Mouse (Mus musculus) midbrain, embryonic 12.5 days (tissue): Measurements from ENCODE around the gene Fam24b. TPM values are rescaled to one million over a fixed set of nuclear protein-coding genes. Genes with fewer than 3 reads are reported as not detected.

Source experiments
- ATAC-seq: fragments of 200-750 bp; cut with Nextera tagmentation; 2 replicates; pipeline ENCODE4 v1.8.0; 2017; ENCODE audit warnings: low read depth, moderate TSS enrichment, moderate library complexity; ENCODE audit not compliant: low FRiP score
- H3K27ac ChIP-seq: fragments of 300-500 bp; sonication (generic); replicated peaks from 2 replicates; pipeline ENCODE4 v1.5.1; 2016; ENCODE audit warnings: mild to moderate bottlenecking
- H3K27me3 ChIP-seq: fragments of 300-500 bp; sonication (generic); 2 replicates; pipeline ENCODE4 v1.6.1; 2016; ENCODE audit warnings: mild to moderate bottlenecking
- H3K36me3 ChIP-seq: fragments of 300-500 bp; sonication (generic); 2 replicates; pipeline ENCODE4 v1.6.1; 2016
- H3K4me1 ChIP-seq: fragments of 300-500 bp; sonication (generic); 2 replicates; pipeline ENCODE4 v1.6.1; 2016
- H3K4me2 ChIP-seq: fragments of 300-500 bp; sonication (generic); replicated peaks from 2 replicates; pipeline ENCODE4 v1.6.1; 2016; ENCODE audit warnings: mild to moderate bottlenecking, moderate library complexity
- H3K4me3 ChIP-seq: fragments of 300-500 bp; sonication (generic); 2 replicates; pipeline ENCODE4 v1.5.1; 2016; ENCODE audit warnings: mild to moderate bottlenecking
- H3K9ac ChIP-seq: fragments of 300-500 bp; sonication (generic); replicated peaks from 2 replicates; pipeline ENCODE4 v1.6.1; 2016; ENCODE audit warnings: mild to moderate bottlenecking, moderate library complexity
- H3K9me3 ChIP-seq: fragments of 300-500 bp; sonication (generic); 2 replicates; pipeline ENCODE4 v1.6.1; 2016; ENCODE audit warnings: mild to moderate bottlenecking
- WGBS: fragments of 180-500 bp; shearing (Covaris S2); methylation state at CpG from one replicate; pipeline ENCODE4 v1.1.7; 2016; 5-methylcytosine and 5-hydroxymethylcytosine counted together
- polyA plus RNA-seq: library from polyadenylated mRNA; unstranded; fragments of >200 nt; fragmentation: Nextera tagmentation; extraction: Ambion mirVana; gene quantifications from 2 replicates; pipeline ENCODE4 v1.2.1, GENCODE M21; 2016

Fam24b gene
- polyA plus RNA-seq = not detected in 2 replicates

- Histone ChIP-seq H3K27ac (no peak within 1 kb of the TSS), H3K9ac (no peak within 1 kb of the TSS), H3K4me1 (no peaks in the 10 kb centered on the region), H3K9me3 (no peaks in the 10 kb centered on the region), H3K4me2 (no peak within 1 kb of the TSS), H3K4me3 (no peak within 1 kb of the TSS), H3K36me3 (no peaks in the 10 kb centered on the region), H3K27me3 (no peaks in the 10 kb centered on the region)
- ATAC-seq = no peak
- 96% methylated on average over 5 of the region's 5 CpGs for WGBS
These were observed at the start of gene Fam24b for GRCm38 (mm10) chr7:131329416-131329815. Gene Fam24b (minus strand): TSS chr7:131329516.

- 75% methylated on average over 9 of the region's 9 CpGs for WGBS
- Histone ChIP-seq H3K27me3 (no peaks in the 10 kb centered on the region), H3K4me2 (peak overlapping the region; percentile 66), H3K9me3 (no peaks in the 10 kb centered on the region), H3K4me1 (peaks cover 6% of the 10 kb centered on the region; the same call in 1 of the 2 replicates), H3K36me3 (no peaks in the 10 kb centered on the region), H3K9ac (peak overlapping the region; percentile 83), H3K27ac (no peak overlapping the region), H3K4me3 (peak overlapping the region; percentile 67)
- no peak for ATAC-seq
These were observed 42.8 kb upstream of the Fam24b start for GRCm38 (mm10) chr7:131371880-131372651.

DNA sequence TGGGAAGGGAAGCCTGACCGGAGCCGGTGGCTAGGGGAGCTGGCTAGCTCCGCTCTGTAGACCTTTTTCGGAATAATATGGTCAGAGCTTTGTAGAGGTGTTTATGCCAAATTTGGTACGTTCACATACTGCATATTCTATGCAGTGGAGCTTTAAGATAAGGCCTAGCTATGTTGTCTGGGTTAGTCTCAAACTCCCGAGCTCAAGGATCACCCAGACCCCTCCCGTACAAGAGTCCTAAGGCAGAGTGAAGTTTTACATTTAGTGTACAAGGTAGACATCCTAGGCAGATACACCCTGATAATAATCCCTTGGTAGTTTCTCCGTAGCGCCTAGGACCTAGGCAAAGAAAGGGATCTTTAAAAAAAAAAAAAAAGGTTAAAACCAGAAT lies 42.1 kb upstream of the Fam24b start:
- 8% methylated on average over 9 of the region's 9 CpGs for WGBS
- ATAC-seq = no peak; the same call in 1 of the 2 replicates
- Histone ChIP-seq H3K27me3 (no peaks in the 10 kb centered on the region), H3K4me1 (peaks cover 6% of the 10 kb centered on the region; the same call in 1 of the 2 replicates), H3K9ac (peak overlapping the region; percentile 83), H3K36me3 (no peaks in the 10 kb centered on the region), H3K4me2 (peak overlapping the region; percentile 66), H3K4me3 (peak overlapping the region; percentile 67), H3K9me3 (no peaks in the 10 kb centered on the region), H3K27ac (peak overlapping the region; percentile 90)

GRCm38 (mm10) chr7:131370648-131371469 lies 41.5 kb upstream of the Fam24b start, which contains the start of gene Pstk:
Gene Pstk (plus strand): TSS chr7:131371141.
- H3K9ac ChIP-seq = peak within 1 kb of the TSS; percentile 83
- no peaks in the 10 kb centered on the region for H3K36me3 ChIP-seq
- peak within 1 kb of the TSS; percentile 90 for H3K27ac ChIP-seq
- peak within 1 kb of the TSS; percentile 66 for H3K4me2 ChIP-seq
- peaks cover 6% of the 10 kb centered on the region; the same call in 1 of the 2 replicates for H3K4me1 ChIP-seq
- H3K9me3 ChIP-seq = no peaks in the 10 kb centered on the region
- no peaks in the 10 kb centered on the region for H3K27me3 ChIP-seq
- peak within 1 kb of the TSS; percentile 67 for H3K4me3 ChIP-seq
- ATAC-seq = peak; percentile 96
- 5% methylated on average over 45 of the region's 47 CpGs for WGBS

GRCm38 (mm10) chr7:131364131-131364530 lies 34.8 kb upstream of the Fam24b start:
- ATAC-seq = no peak
- no peak overlapping the region for H3K9ac ChIP-seq
- no peaks in the 10 kb centered on the region for H3K9me3 ChIP-seq
- no peak overlapping the region for H3K27ac ChIP-seq
- H3K4me3 ChIP-seq = no peak overlapping the region
- H3K4me2 ChIP-seq = no peak overlapping the region
- peaks cover 16% of the 10 kb centered on the region for H3K4me1 ChIP-seq
- peaks cover 2% of the 10 kb centered on the region; the same call in 1 of the 2 replicates for H3K36me3 ChIP-seq
- peaks cover 8% of the 10 kb centered on the region for H3K27me3 ChIP-seq
- WGBS = 95% methylated on average over 8 of the region's 8 CpGs

DNA sequence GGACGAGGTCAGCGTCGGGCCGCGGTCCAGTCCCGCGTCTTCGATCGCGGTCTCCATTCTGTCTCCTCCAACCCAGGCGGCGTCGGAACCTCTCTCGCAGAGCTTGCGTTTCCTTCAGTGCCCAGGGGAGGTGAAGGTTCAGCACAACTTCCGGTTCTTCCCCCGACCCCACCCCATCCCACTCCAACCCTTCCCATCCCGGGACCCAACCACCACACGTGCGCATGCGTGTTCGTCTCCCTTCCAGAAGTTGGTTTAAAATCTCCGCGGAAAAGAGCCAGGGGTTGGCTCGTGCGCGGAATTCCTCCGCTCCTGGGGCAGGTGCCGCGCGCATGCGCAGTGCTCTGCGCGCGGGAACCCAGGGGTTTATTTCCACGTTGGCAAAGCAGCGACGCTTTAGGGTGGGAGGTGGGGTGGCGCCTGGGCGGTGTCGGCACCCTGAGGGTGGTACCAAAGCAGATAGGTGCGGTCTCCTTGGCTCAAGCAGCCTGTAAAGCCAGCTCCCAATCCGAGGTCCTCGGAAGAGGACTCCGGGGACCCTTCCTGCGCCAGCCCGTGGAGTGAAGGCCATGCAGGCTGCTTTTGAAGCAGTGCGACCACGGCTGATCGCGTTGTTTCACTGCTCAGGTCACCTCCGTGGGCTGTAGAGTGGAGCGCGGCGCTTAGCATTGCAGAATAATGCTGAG lies 33.4 kb upstream of the Fam24b start, which contains the start of gene 2310057M21Rik:
Gene 2310057M21Rik (minus strand): TSS at position 145 of the 686 bp plus-strand sequence.
- H3K4me3 ChIP-seq = peak within 1 kb of the TSS; percentile 80
- no peaks in the 10 kb centered on the region for H3K9me3 ChIP-seq
- peaks cover 8% of the 10 kb centered on the region for H3K27me3 ChIP-seq
- H3K36me3 ChIP-seq = peaks cover 15% of the 10 kb centered on the region
- peak within 1 kb of the TSS; percentile 88 for H3K27ac ChIP-seq
- WGBS = under 1% methylated on average over 55 of the region's 55 CpGs
- peak within 1 kb of the TSS; percentile 90 for H3K4me2 ChIP-seq
- H3K4me1 ChIP-seq = peaks cover 16% of the 10 kb centered on the region
- H3K9ac ChIP-seq = peak within 1 kb of the TSS; percentile 89
- peak; percentile 97 for ATAC-seq

DNA sequence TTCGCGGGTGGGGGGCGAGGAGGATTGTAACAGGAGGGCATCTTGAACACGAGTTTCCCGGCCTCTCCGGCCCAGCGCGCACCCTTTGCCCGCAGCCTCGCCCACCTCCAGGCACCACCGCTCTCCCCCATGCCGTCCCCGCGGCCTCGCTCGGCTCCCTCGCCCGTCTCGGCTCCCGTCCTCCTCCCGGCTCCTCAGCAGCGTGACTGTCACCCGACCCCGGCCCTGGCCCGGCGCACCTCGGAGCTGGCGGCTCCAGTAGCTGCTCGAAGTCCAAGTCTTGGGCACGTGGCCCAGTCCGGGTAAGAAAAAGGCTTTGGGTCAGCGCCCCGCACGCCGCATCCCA lies 32.9 kb upstream of the Fam24b start:
- ATAC-seq = peak; percentile 82; the same call in 1 of the 2 replicates
- Histone ChIP-seq H3K9ac (peak overlapping the region; percentile 89), H3K4me1 (peaks cover 16% of the 10 kb centered on the region), H3K4me3 (peak overlapping the region; percentile 80), H3K36me3 (peaks cover 20% of the 10 kb centered on the region), H3K27ac (peak overlapping the region; percentile 88), H3K4me2 (peak overlapping the region; percentile 90), H3K27me3 (peaks cover 8% of the 10 kb centered on the region), H3K9me3 (no peaks in the 10 kb centered on the region)
- WGBS = under 1% methylated on average over 35 of the region's 35 CpGs

- H3K4me2 ChIP-seq = no peak overlapping the region
- no peak overlapping the region for H3K4me3 ChIP-seq
- no peak overlapping the region for H3K27ac ChIP-seq
- H3K9ac ChIP-seq = no peak overlapping the region
- H3K27me3 ChIP-seq = no peaks in the 10 kb centered on the region
- no peak for ATAC-seq
- H3K36me3 ChIP-seq = peaks cover 55% of the 10 kb centered on the region
- no peaks in the 10 kb centered on the region for H3K9me3 ChIP-seq
- WGBS = 96% methylated on average over 13 of the region's 13 CpGs
- H3K4me1 ChIP-seq = peaks cover 3% of the 10 kb centered on the region
These were observed 26.8 kb upstream of the Fam24b start for GRCm38 (mm10) chr7:131356105-131356504.

DNA sequence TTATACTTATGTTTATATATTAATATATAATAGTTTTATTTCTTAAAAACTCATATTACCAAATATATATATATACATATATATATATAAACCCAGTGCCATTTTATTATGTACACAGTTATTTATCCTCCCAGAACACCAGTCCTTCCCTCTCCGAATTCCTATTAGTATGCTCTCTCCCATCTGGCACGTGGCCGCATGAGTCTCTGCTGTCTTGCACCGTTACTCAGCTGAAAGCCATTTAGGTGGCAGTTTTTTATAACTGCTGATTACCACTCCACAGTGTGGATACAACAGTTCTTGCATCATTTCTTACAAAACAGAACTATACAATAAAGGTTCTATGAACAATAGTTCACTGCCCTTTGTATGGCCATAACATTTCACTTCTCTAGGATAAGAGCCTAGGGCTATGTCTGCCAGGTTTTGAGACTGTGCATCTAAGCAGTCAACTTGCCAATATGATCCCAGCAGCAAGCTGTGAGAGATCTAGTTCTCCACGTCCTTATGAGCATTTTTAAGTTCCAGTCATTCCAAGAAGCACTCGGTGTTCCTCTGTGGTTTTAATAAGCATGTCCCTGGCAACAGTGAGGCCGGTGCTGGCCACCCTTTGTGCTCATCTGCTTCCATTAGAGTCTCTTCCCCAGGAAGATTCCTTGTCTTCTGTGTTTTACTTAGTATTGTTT lies 16.7 kb upstream of the Fam24b start:
- Histone ChIP-seq H3K4me1 (no peaks in the 10 kb centered on the region), H3K27ac (no peak overlapping the region), H3K27me3 (no peaks in the 10 kb centered on the region), H3K4me3 (no peak overlapping the region), H3K9ac (no peak overlapping the region), H3K4me2 (no peak overlapping the region), H3K9me3 (no peaks in the 10 kb centered on the region), H3K36me3 (peaks cover 58% of the 10 kb centered on the region)
- ATAC-seq = no peak
- 75% methylated on average over 7 of the region's 7 CpGs for WGBS

GRCm38 (mm10) chr7:131337502-131338068 lies 8.3 kb upstream of the Fam24b start:
- H3K9ac ChIP-seq = no peak overlapping the region
- H3K36me3 ChIP-seq = peaks cover 19% of the 10 kb centered on the region
- 34% methylated on average over 8 of the region's 8 CpGs for WGBS
- H3K4me1 ChIP-seq = peaks cover 9% of the 10 kb centered on the region; the same call in 1 of the 2 replicates
- peak; percentile 54; the same call in 1 of the 2 replicates for ATAC-seq
- H3K27ac ChIP-seq = peak overlapping the region; percentile 54
- H3K27me3 ChIP-seq = no peaks in the 10 kb centered on the region
- H3K4me2 ChIP-seq = no peak overlapping the region
- no peaks in the 10 kb centered on the region for H3K9me3 ChIP-seq
- no peak overlapping the region for H3K4me3 ChIP-seq

GRCm38 (mm10) chr7:131333564-131333963 lies 4.2 kb upstream of the Fam24b start, which contains the start of gene Fam24a:
Gene Fam24a (plus strand): TSS chr7:131333864.
- Histone ChIP-seq H3K9ac (no peak within 1 kb of the TSS), H3K4me1 (peaks cover 9% of the 10 kb centered on the region; the same call in 1 of the 2 replicates), H3K27ac (no peak within 1 kb of the TSS), H3K4me2 (no peak within 1 kb of the TSS), H3K36me3 (no peaks in the 10 kb centered on the region), H3K9me3 (no peaks in the 10 kb centered on the region), H3K27me3 (no peaks in the 10 kb centered on the region), H3K4me3 (no peak within 1 kb of the TSS)
- ATAC-seq = no peak
- 51% methylated on average over 1 of the region's 1 CpGs for WGBS
